ENCODE assay signal across 8 mouse cellular contexts in the genomic region with DNA sequence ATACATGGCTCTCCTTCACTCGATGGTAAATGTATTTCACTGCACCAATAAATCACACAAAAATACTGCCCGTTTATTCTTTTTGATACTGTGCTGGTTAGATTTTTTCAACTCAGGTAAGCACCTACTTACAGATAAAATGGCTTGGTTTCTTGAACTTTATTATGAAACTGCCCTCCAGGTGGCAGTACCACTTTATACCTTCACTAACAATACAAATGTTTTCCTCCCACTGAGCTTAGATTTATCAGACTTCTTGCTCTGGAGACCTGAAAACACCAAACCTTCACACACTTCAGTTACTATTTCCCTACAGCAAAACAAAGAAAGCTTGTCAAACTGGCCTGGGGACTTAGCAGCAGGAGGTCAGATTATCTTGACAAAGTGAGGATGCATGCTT. TPM values are rescaled to one million over a fixed set of nuclear protein-coding genes. Genes with fewer than 3 reads are reported as not detected.
A peak's percentile ranks its signal among the peaks of the same experiment; 100 is the strongest.
DNase-seq lines count a peak whose midpoint lies in the region; ATAC-seq and TF ChIP-seq lines count a peak whose summit lies in the region.

No protein-coding gene starts in this region.

- no peak overlapping the region for H3K9ac ChIP-seq in MEL (ENCODE audit: control insufficient read depth, low read depth, low read length, poor library complexity, severe bottlenecking)

- peak; percentile 63 for TF ChIP-seq RAD21 in MEL (IDR thresholded peaks at IDR 0.05; ENCODE audit: low read depth, low read length)

- ATAC-seq in hematopoietic stem cell, adult 5-6 weeks (replicated peaks in 1 of 2; ENCODE audit: insufficient read depth in 1 of 2, low FRiP score in 2 of 2, low TSS enrichment in 1 of 2, low read depth in 1 of 2, poor library complexity in 2 of 2, severe bottlenecking in 2 of 2): peak; percentile 48 to 50; a peak in 1 of 4 replicates

- H3K4me1 ChIP-seq in MEL (ENCODE audit: control insufficient read depth in 1 of 2, insufficient read depth in 2 of 2, low read length in 2 of 2): peaks cover 19 to 20% of the 10 kb centered on the region in 2 experiments

- DNase-seq in cerebellum, adult 8-10 months: peak; percentile 43
- DNase-seq in cerebellum, adult 11-12 months: no peak
- peak; percentile 41 for DNase-seq in layer of hippocampus, adult 11-12 months (ENCODE audit: low spot score)
- no peak for DNase-seq in layer of hippocampus, adult 8-10 months (ENCODE audit: low spot score in 2 of 2)
- DNase-seq in MEL (ENCODE audit: low read depth, low spot score): peak; percentile 68
- DNase-seq in yolk sac, embryonic 10.5 days (ENCODE audit: low spot score): no peak
- no peak for DNase-seq in gastrocnemius, postnatal 4 days (ENCODE audit: low spot score in 2 of 2)

- no peaks in the 10 kb centered on the region for H3K27me3 ChIP-seq in MEL (ENCODE audit: control insufficient read depth in 1 of 2, insufficient read depth in 2 of 2, low read length in 2 of 2)

- TF ChIP-seq EP300 in MEL (IDR thresholded peaks at IDR 0.05; ENCODE audit: low read depth in 1 of 2, low read length in 2 of 2): no peak

- H3K27ac ChIP-seq in MEL (ENCODE audit: control insufficient read depth, low read depth, low read length): no peak overlapping the region

- peak in 2 of 3 experiments; percentile 31 to 69; a peak in 4 of 6 replicates for TF ChIP-seq CTCF in MEL (IDR thresholded peaks at IDR 0.05 in 2 of 3, conservative IDR thresholded peaks at IDR 0.05 in 1 of 3; ENCODE audit: control insufficient read depth in 1 of 3, insufficient read depth in 1 of 3, low read depth in 2 of 3, low read length in 3 of 3, poor library complexity in 1 of 3, severe bottlenecking in 1 of 3)

- no peaks in the 10 kb centered on the region for H3K9me3 ChIP-seq in MEL (replicated peaks; ENCODE audit: insufficient read depth, low read length)

- H3K4me3 ChIP-seq in MEL (ENCODE audit: control insufficient read depth in 1 of 2, insufficient read depth in 1 of 2, low read depth in 2 of 2, low read length in 2 of 2): no peak overlapping the region

- H3K36me3 ChIP-seq in MEL (ENCODE audit: control insufficient read depth in 1 of 2, insufficient read depth in 2 of 2, low read length in 2 of 2): peaks cover 5 to 21% of the 10 kb centered on the region in 2 experiments

- H3K79me2 ChIP-seq in MEL (ENCODE audit: control insufficient read depth, insufficient read depth, low read length, poor library complexity): peaks cover 22% of the 10 kb centered on the region

- TF ChIP-seq POLR2A in MEL (IDR thresholded peaks at IDR 0.05; ENCODE audit: control insufficient read depth in 1 of 2, insufficient read depth in 1 of 2, low read depth in 1 of 2, low read length in 2 of 2, poor library complexity in 1 of 2): no peak

TF ChIP-seq in MEL, 35 proteins besides CTCF, POLR2A, EP300 and RAD21:
- TF ChIP-seq BHLHE40 (IDR thresholded peaks at IDR 0.05; ENCODE audit: borderline replicate concordance, low read depth, low read length): no peak
- peak; percentile 33 for TF ChIP-seq ZC3H11A (IDR thresholded peaks at IDR 0.05; ENCODE audit: low read depth, low read length)
- peak; percentile 7; the same call in 1 of the 2 replicates for TF ChIP-seq GATA1 (IDR thresholded peaks at IDR 0.05; ENCODE audit: low read depth, low read length)
- TF ChIP-seq SMC3 (IDR thresholded peaks at IDR 0.05; ENCODE audit: low read depth, low read length): peak; percentile 69

RNA-seq across cellular contexts. Expression of gene Zdhhc17, which starts 20.2 kb away (rescaled TPM):
- total RNA-seq in layer of hippocampus, adult 8-10 months (2022): 100 to 1,000 TPM in 3 of 4 experiments, 10 to 100 TPM in 1; 95.5 to 113 (median 108) TPM
- 16.6 and 16.7 TPM in 2 replicates for total RNA-seq in MEL (2012; rRNA removed)
- polyA plus RNA-seq in MEL (2012; ENCODE audit: insufficient read depth in 1 of 2, insufficient read length in 2 of 2, low read depth in 1 of 2, low replicate concordance in 2 of 2, missing spikeins in 1 of 2): 10 to 100 TPM in 1 of 2 experiments, not detected in 1; 14.9 TPM
- 38.5 and 50.2 TPM in 2 replicates for total RNA-seq in hematopoietic stem cell, adult 5-6 weeks (2017)
- total RNA-seq in gastrocnemius, postnatal 4 days (2021): 10 to 100 TPM; 31.5 to 32.4 TPM

Comparison
In these comparisons a context has a peak if more than half of its experiments do, and no peak if none do; other contexts are left out.
1. DNase-seq: peak in cerebellum, adult 8-10 months (single experiment), layer of hippocampus, adult 11-12 months (single experiment) and MEL (single experiment); none in cerebellum, adult 11-12 months (single experiment), layer of hippocampus, adult 8-10 months (0 of 2), yolk sac, embryonic 10.5 days (single experiment) and gastrocnemius, postnatal 4 days (0 of 2).